In the genomic region with DNA sequence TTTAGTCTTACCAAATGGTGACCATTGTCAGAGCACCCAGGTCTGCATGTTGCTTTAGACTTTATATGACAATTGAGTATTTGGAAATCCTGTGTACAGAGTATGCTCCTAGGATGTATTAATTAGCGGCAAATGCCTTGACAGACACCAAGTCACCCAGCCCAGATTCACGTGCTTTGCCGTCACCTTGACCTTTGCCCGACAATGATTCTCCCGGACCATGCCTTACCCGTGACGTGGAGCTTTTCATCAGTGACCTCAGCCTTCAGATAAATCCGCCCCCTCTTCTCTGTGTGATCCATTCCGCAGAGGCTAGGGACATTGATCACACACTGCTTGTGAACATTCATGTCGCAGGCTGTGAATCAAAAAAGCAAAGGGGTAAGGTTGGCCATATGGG, we compare ENCODE assay signal across 15 mouse cellular contexts.
"Had no signal": no experiment of that assay in that cellular context is flagged by ENCODE, and none has a peak within 500 bp of the region (broad histone marks: within the 10 kb centered on the region; RNA-seq: fewer than 3 reads in every experiment).

No protein-coding gene starts in this region.

- H3K4me3 ChIP-seq: kidney, embryonic 15.5 days; limb, embryonic 12.5 days; midbrain, embryonic 13.5 days had no signal

- H3K27ac ChIP-seq: kidney, embryonic 15.5 days; limb, embryonic 12.5 days; liver, embryonic 14.5 days; midbrain, embryonic 13.5 days; stomach, postnatal 0 days had no signal

- ATAC-seq: lung, postnatal 0 days; midbrain, embryonic 13.5 days had no signal

- H3K4me1 ChIP-seq: kidney, embryonic 15.5 days; midbrain, embryonic 13.5 days had no signal

- DNase-seq: kidney, adult 2 months; kidney, postnatal 14 days; layer of hippocampus, adult 9-11 months; lung, adult 2 months; lung, postnatal 36 days; right cerebral cortex, adult 18-20 months; right cerebral cortex, postnatal 25 days; thymus, adult 2 months; thymus, postnatal 25 days had no signal
